Mouse (Mus musculus) lung, adult 2 months (tissue): ENCODE measurements around the gene Gm45623. TPM values are rescaled to one million over a fixed set of nuclear protein-coding genes. Genes with fewer than 3 reads are reported as not detected.

ENCODE experiments used
- DNase-seq: peaks from one replicate; pipeline ENCODE4 v3.0.0; 2022
- H3K4me1 ChIP-seq: fragments of 200-500 bp; 2 replicates; pipeline ENCODE4 v1.6.1; 2011; ENCODE audit warnings: low read length; ENCODE audit not compliant: control insufficient read depth, insufficient read depth
- H3K4me3 ChIP-seq: fragments of 200-500 bp; replicated peaks from 2 replicates; pipeline ENCODE3; 2011; ENCODE audit warnings: low read depth, mild to moderate bottlenecking, control low read depth, low read length; ENCODE audit errors: extremely low read depth
- CTCF ChIP-seq: fragments of 200-500 bp; IDR thresholded peaks from 2 replicates; pipeline ENCODE4 v1.5.1; 2011; ENCODE audit warnings: mild to moderate bottlenecking, low read length, control low read depth; ENCODE audit not compliant: insufficient read depth
- POLR2A ChIP-seq: fragments of 200-500 bp; IDR thresholded peaks from 2 replicates; pipeline ENCODE4 v1.6.1; 2011; ENCODE audit warnings: low read depth, mild to moderate bottlenecking, control low read depth, low read length, borderline replicate concordance; ENCODE audit errors: extremely low read depth
- WGBS: fragments of 180-500 bp; shearing (Covaris S2); methylation state at CpG from one replicate; pipeline ENCODE4 v1.1.7; 2018; 5-methylcytosine and 5-hydroxymethylcytosine counted together
- polyA plus RNA-seq: library from polyadenylated mRNA; depleted of rRNA; stranded (reverse); fragments of >200 nt; gene quantifications from 2 replicates; pipeline ENCODE4 v1.2.3, GENCODE M21; 2012; rRNA removed

Gm45623 gene
- polyA plus RNA-seq, 1 experiment: 0.07 TPM

DNA sequence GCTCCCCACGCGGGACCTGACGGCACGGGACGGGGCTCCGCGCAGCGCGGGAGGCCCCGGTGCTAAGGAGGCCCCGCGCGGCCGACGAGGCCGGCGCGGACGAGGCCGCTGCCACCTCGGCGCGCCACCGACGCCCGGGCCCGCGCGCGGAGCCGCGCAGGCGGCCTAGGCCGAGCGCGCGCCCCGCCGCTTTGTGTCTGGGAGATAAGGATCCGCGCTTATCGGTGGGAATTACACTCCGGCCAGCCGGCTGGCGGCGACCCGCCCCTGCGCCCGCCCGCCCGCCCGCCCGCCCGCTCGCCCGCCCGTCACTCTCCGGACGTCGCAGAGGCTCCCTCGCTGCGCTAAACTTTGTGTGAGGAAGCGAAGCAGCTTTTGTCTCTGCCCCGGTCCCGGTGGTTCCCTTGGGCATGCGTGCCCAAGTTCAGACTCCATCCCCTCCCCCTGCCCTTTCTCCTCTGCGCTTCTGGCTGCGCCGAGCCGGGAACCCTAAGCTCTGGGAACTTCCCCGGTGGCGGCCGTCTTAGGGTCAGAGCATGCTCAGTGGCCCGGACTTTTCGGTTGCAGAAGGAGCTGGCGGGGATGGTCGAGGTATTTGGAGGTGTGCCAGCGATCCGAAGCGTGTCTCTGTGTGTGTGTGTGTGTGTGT, 50.3 kb downstream of the Gm45623 start:
- Histone ChIP-seq H3K4me1 (peaks cover 11% of the 10 kb centered on the region), H3K4me3 (peak overlapping the region; percentile 87)
- peak; percentile 76 for DNase-seq
- WGBS: under 1% methylated on average over 80 of the region's 80 CpGs
- TF ChIP-seq CTCF (no peak), POLR2A (no peak)

- 4% methylated on average over 62 of the region's 62 CpGs for WGBS
- TF ChIP-seq POLR2A (peak; percentile 79; the same call in 1 of the 2 replicates), CTCF (no peak)
- peak within 1 kb of the TSS; percentile 87 for H3K4me3 ChIP-seq
- DNase-seq: peak; percentile 84
- H3K4me1 ChIP-seq: peaks cover 11% of the 10 kb centered on the region
Measured at GRCm38 (mm10) chr13:56702469-56703221, 51.0 kb downstream of the Gm45623 start, which contains the start of gene Smad5. Gene Smad5 (plus strand): TSS chr13:56703010.

Other genes starting within 250 kb of the Gm45623 start
- gene Fbxl21, start 231.4 kb downstream of the Gm45623 start, polyA plus RNA-seq: 1.2 and 1.3 TPM in 2 replicates
- not detected in 2 replicates for gene Lect2, start 205.3 kb downstream of the Gm45623 start, polyA plus RNA-seq
- gene Tgfbi, start 144.3 kb downstream of the Gm45623 start, polyA plus RNA-seq: 50.8 and 53.9 TPM in 2 replicates
- gene Smad5, start 50.8 kb downstream of the Gm45623 start, polyA plus RNA-seq: 20.3 and 27.1 TPM in 2 replicates
- not detected in 2 replicates for gene Trpc7, start 142.2 kb upstream of the Gm45623 start, polyA plus RNA-seq